Mouse (Mus musculus) midbrain, embryonic 10.5 days (tissue): ENCODE data around the gene Gpatch11. TPM values are rescaled to one million over a fixed set of nuclear protein-coding genes. Genes with fewer than 3 reads are reported as not detected.
"Not testable (repeated sequence)": the region's sequence is repeated elsewhere in the genome, so short reads cannot be mapped to it uniquely, and the experiment has no call there.

Experiments
- DNase-seq: peaks from one replicate; pipeline ENCODE4 v3.0.0-alpha.2; 2017; ENCODE audit warnings: low spot score
- H3K27ac ChIP-seq: fragments of 300-500 bp; sonication (generic); replicated peaks from 2 replicates; pipeline ENCODE4 v1.5.1; 2016; ENCODE audit warnings: mild to moderate bottlenecking
- H3K27me3 ChIP-seq: fragments of 300-500 bp; sonication (generic); 2 replicates; pipeline ENCODE4 v1.6.1; 2016; ENCODE audit warnings: low read depth, mild to moderate bottlenecking; ENCODE audit not compliant: poor library complexity, severe bottlenecking
- H3K36me3 ChIP-seq: fragments of 300-500 bp; sonication (generic); 2 replicates; pipeline ENCODE4 v1.6.1; 2016; ENCODE audit warnings: mild to moderate bottlenecking, moderate library complexity
- H3K4me1 ChIP-seq: fragments of 300-500 bp; sonication (generic); 2 replicates; pipeline ENCODE4 v1.6.1; 2016
- H3K4me3 ChIP-seq: fragments of 300-500 bp; sonication (generic); 2 replicates; pipeline ENCODE4 v1.5.1; 2016; ENCODE audit warnings: mild to moderate bottlenecking, moderate library complexity
- H3K9me3 ChIP-seq: fragments of 300-500 bp; sonication (generic); replicated peaks from 2 replicates; pipeline ENCODE4 v1.6.1; 2016; ENCODE audit warnings: mild to moderate bottlenecking
- WGBS: fragments of 180-500 bp; shearing (Covaris S2); methylation state at CpG from one replicate; pipeline ENCODE4 v1.1.7; 2016; 5-methylcytosine and 5-hydroxymethylcytosine counted together
- polyA plus RNA-seq: library from polyadenylated mRNA; unstranded; fragments of >200 nt; fragmentation: Nextera tagmentation; extraction: Ambion mirVana; gene quantifications from 2 replicates; pipeline ENCODE4 v1.2.1, GENCODE M21; 2016

The Gpatch11 gene
- polyA plus RNA-seq, result 35.7 and 38.7 TPM in 2 replicates

GRCm38 (mm10) chr17:78834856-78835835 is at the start of gene Gpatch11, which contains the start of gene Heatr5b:
Gene Gpatch11, plus strand, starts transcription at chr17:78835567.
Gene Heatr5b, minus strand, starts transcription at chr17:78835364.
- Histone ChIP-seq H3K4me1 (peaks cover 10% of the 10 kb centered on the region), H3K27me3 (no peaks in the 10 kb centered on the region), H3K27ac (peak within 1 kb of the TSS; percentile 83), H3K9me3 (no peaks in the 10 kb centered on the region), H3K36me3 (peaks cover 31% of the 10 kb centered on the region), H3K4me3 (peak within 1 kb of the TSS; percentile 90)
- DNase-seq, result peak; percentile 100
- under 1% methylated on average over 81 of the region's 81 CpGs for WGBS

- H3K27ac ChIP-seq, H3K9me3 ChIP-seq, H3K4me1 ChIP-seq, H3K4me3 ChIP-seq, H3K27me3 ChIP-seq, DNase-seq: not testable (repeated sequence)
- WGBS, result 74% methylated on average over 3 of the region's 3 CpGs
- H3K36me3 ChIP-seq, result peaks cover 51% of the 10 kb centered on the region
Measured at GRCm38 (mm10) chr17:78788273-78788672, 47.1 kb upstream of the Gpatch11 start.

GRCm38 (mm10) chr17:78791068-78791689 is 44.2 kb upstream of the Gpatch11 start:
- peaks cover 63% of the 10 kb centered on the region for H3K36me3 ChIP-seq
- H3K4me3 ChIP-seq, result no peak overlapping the region
- no peak overlapping the region for H3K27ac ChIP-seq
- no peak for DNase-seq
- H3K4me1 ChIP-seq, result no peaks in the 10 kb centered on the region
- no peaks in the 10 kb centered on the region for H3K27me3 ChIP-seq
- no peaks in the 10 kb centered on the region for H3K9me3 ChIP-seq
- 85% methylated on average over 7 of the region's 7 CpGs for WGBS

- Histone ChIP-seq H3K9me3 (no peaks in the 10 kb centered on the region), H3K4me1 (no peaks in the 10 kb centered on the region), H3K36me3 (peaks cover 65% of the 10 kb centered on the region), H3K27ac (no peak overlapping the region), H3K4me3 (no peak overlapping the region), H3K27me3 (no peaks in the 10 kb centered on the region)
- DNase-seq, result no peak
- WGBS, result 93% methylated on average over 3 of the region's 3 CpGs
Measured at GRCm38 (mm10) chr17:78791690-78792070, 43.7 kb upstream of the Gpatch11 start.

GRCm38 (mm10) chr17:78792122-78792521 is 43.2 kb upstream of the Gpatch11 start:
- H3K27ac ChIP-seq, result no peak overlapping the region
- H3K4me1 ChIP-seq, result no peaks in the 10 kb centered on the region
- no peak for DNase-seq
- WGBS, result 93% methylated on average over 3 of the region's 3 CpGs
- no peaks in the 10 kb centered on the region for H3K27me3 ChIP-seq
- H3K9me3 ChIP-seq, result no peaks in the 10 kb centered on the region
- peaks cover 65% of the 10 kb centered on the region for H3K36me3 ChIP-seq
- no peak overlapping the region for H3K4me3 ChIP-seq

DNA sequence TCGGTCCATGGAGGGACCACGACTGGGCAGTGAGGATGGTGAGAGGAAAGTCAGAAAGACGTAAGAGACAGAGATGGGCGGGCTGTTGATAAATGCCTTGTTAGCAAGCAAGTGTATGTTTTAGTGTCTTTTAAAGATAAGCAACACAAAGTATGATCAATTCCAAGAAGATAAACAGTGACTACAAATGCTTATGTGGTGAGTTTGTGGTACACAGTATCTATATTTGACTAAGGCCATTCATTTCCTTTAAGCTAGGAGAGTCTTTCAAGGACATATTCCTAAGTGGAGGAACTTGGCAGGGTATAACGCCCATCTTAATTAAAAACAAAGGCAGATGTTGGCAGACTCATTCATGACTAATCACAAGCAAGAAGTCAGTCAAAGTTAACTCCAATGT is 41.0 kb upstream of the Gpatch11 start:
- Histone ChIP-seq H3K4me1 (no peaks in the 10 kb centered on the region), H3K4me3 (no peak overlapping the region), H3K27ac (no peak overlapping the region), H3K36me3 (peaks cover 72% of the 10 kb centered on the region), H3K9me3 (no peaks in the 10 kb centered on the region), H3K27me3 (no peaks in the 10 kb centered on the region)
- no peak for DNase-seq
- WGBS, result 92% methylated on average over 5 of the region's 5 CpGs

- Histone ChIP-seq H3K27me3 (no peaks in the 10 kb centered on the region), H3K4me1 (no peaks in the 10 kb centered on the region), H3K27ac (no peak overlapping the region), H3K4me3 (no peak overlapping the region), H3K9me3 (no peaks in the 10 kb centered on the region), H3K36me3 (peaks cover 66% of the 10 kb centered on the region)
- 91% methylated on average over 1 of the region's 1 CpGs for WGBS
- no peak for DNase-seq
Measured at GRCm38 (mm10) chr17:78797222-78797621, 38.1 kb upstream of the Gpatch11 start.

- no peak for DNase-seq
- peaks cover 39% of the 10 kb centered on the region for H3K36me3 ChIP-seq
- no peaks in the 10 kb centered on the region for H3K4me1 ChIP-seq
- H3K4me3 ChIP-seq, result no peak overlapping the region
- no peak overlapping the region for H3K27ac ChIP-seq
- H3K27me3 ChIP-seq, result no peaks in the 10 kb centered on the region
- H3K9me3 ChIP-seq, result no peaks in the 10 kb centered on the region
Measured at GRCm38 (mm10) chr17:78809019-78809418, 26.3 kb upstream of the Gpatch11 start.

DNA sequence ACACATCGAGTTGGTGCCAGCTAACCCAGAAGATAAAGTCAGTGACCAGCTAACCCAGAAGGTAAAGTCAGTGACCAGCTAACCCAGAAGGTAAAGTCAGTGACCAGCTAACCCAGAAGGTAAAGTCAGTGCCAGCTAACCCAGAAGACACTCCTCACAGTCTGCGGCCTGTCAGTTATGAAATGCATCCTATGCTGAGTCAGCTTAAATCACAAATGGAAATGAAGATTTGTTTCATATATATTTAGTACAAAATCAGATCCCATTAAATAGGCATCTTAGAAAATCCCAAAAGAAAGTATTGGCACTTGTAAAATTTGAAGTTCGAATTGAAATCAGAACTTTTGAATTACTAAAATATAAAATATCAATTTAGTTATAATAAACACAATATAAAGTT is 25.8 kb upstream of the Gpatch11 start:
- no peak for DNase-seq
- Histone ChIP-seq H3K27ac (no peak overlapping the region), H3K4me3 (no peak overlapping the region), H3K27me3 (no peaks in the 10 kb centered on the region), H3K4me1 (no peaks in the 10 kb centered on the region), H3K9me3 (no peaks in the 10 kb centered on the region), H3K36me3 (peaks cover 43% of the 10 kb centered on the region)
- WGBS, result 94% methylated on average over 3 of the region's 3 CpGs

DNA sequence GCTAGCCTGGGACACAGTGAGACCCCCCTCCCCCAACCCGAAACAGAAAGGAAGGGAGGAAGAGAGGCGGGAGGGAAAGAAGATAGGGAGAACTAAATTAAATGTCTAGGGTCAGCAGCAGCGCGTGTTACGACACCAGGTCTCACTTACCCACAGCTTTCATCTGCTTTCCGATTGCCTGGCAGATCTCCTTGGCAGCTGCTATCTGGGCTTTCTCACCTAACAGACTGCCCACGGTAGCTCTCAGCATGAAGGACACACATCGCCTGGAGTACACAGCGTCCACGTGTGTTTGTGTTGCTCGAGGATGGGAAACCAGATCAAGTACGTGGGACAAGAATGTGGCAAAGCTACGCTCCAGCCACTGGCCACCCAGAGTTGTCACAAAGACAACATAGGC is 11.0 kb upstream of the Gpatch11 start:
- no peak for DNase-seq
- H3K36me3 ChIP-seq, result peaks cover 78% of the 10 kb centered on the region

DNA sequence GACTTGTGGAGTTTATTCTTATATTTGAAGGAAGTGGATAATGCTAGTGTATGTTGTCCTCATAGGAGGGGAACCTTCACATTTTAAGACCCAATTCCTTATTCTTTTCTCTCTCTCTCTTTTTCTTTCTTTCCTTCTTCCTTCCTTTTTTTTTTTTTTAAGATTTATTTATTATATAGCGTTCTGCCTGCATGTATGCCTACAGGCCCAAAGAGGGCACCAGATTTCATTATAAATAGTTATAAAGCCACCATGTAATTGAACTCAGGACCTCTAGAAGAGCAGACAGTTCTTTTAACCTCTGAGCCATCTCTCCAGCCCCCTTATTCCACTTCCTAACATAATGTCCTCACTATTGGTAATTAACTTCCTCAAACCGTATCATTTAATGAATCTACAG is 689 bp downstream of the Gpatch11 start:
- peak overlapping the region; percentile 90 for H3K4me3 ChIP-seq

More for the DNA sequence above, 11.0 kb upstream of the Gpatch11 start:
- no peak overlapping the region for H3K4me3 ChIP-seq
- H3K27ac ChIP-seq, result no peak overlapping the region
- H3K4me1 ChIP-seq, result no peaks in the 10 kb centered on the region
- no peaks in the 10 kb centered on the region for H3K9me3 ChIP-seq
- 94% methylated on average over 13 of the region's 13 CpGs for WGBS
- H3K27me3 ChIP-seq, result no peaks in the 10 kb centered on the region

GRCm38 (mm10) chr17:78842271-78842928 is 7.0 kb downstream of the Gpatch11 start:
- Histone ChIP-seq H3K27me3 (no peaks in the 10 kb centered on the region), H3K9me3 (no peaks in the 10 kb centered on the region), H3K27ac (no peak overlapping the region), H3K36me3 (peaks cover 89% of the 10 kb centered on the region), H3K4me1 (no peaks in the 10 kb centered on the region), H3K4me3 (no peak overlapping the region)
- DNase-seq, result no peak
- WGBS, result 93% methylated on average over 7 of the region's 7 CpGs

More for the DNA sequence above, 689 bp downstream of the Gpatch11 start:
- 45% methylated on average over 2 of the region's 2 CpGs for WGBS
- Histone ChIP-seq H3K36me3 (peaks cover 31% of the 10 kb centered on the region), H3K9me3 (no peaks in the 10 kb centered on the region), H3K4me1 (peaks cover 10% of the 10 kb centered on the region), H3K27me3 (no peaks in the 10 kb centered on the region), H3K27ac (peak overlapping the region; percentile 83)
- no peak for DNase-seq
